In genomic region chr4:41653296-41653695, GRCm38 (mm10) we compare ENCODE assay signal across 7 mouse cellular contexts. TPM values are rescaled to one million over a fixed set of nuclear protein-coding genes. Genes with fewer than 3 reads are reported as not detected.
A peak's percentile ranks its signal among the peaks of the same experiment; 100 is the strongest.
DNase-seq lines count a peak whose midpoint lies in the region; ATAC-seq lines count a peak whose summit lies in the region.

No protein-coding gene starts in this region.

- no peak overlapping the region for H3K4me2 ChIP-seq in embryonic facial prominence, embryonic 11.5 days (ENCODE audit: low read depth, low read length)

- H3K4me1 ChIP-seq in embryonic facial prominence, embryonic 11.5 days (ENCODE audit: control insufficient read depth, insufficient read depth, low read length), result no peaks in the 10 kb centered on the region

- peak; percentile 80 for DNase-seq in ES-CJ7 (ENCODE audit: low read depth, low spot score)
- peak; percentile 78 for DNase-seq in adrenal gland, postnatal 25 days
- DNase-seq in embryonic facial prominence, embryonic 11.5 days (ENCODE audit: low spot score), result peak; percentile 89
- DNase-seq in heart, postnatal 4 days, result peak; percentile 82
- peak; percentile 42 to 75 for DNase-seq in layer of hippocampus, adult 8-10 months (ENCODE audit: low spot score in 2 of 2)
- DNase-seq in right cerebral cortex, postnatal 25 days, result peak; percentile 53

- WGBS in embryonic facial prominence, embryonic 11.5 days, result 34% methylated on average over 6 of the region's 6 CpGs

- H3K36me3 ChIP-seq in embryonic facial prominence, embryonic 11.5 days (replicated peaks; ENCODE audit: control insufficient read depth, insufficient read depth, low read depth, low read length), result no peaks in the 10 kb centered on the region

- H3K4me3 ChIP-seq in embryonic facial prominence, embryonic 11.5 days (ENCODE audit: low read depth, low read length), result no peak overlapping the region

- no peaks in the 10 kb centered on the region for H3K9me3 ChIP-seq in embryonic facial prominence, embryonic 11.5 days (replicated peaks; ENCODE audit: control insufficient read depth, low read length)

- H3K27ac ChIP-seq in embryonic facial prominence, embryonic 11.5 days (replicated peaks; ENCODE audit: low read depth, low read length), result no peak overlapping the region

- H3K27me3 ChIP-seq in embryonic facial prominence, embryonic 11.5 days (ENCODE audit: control insufficient read depth, insufficient read depth, low read length), result no peaks in the 10 kb centered on the region

- no peak; the same call in 1 of the 2 replicates for ATAC-seq in embryonic facial prominence, embryonic 11.5 days (replicated peaks; ENCODE audit: insufficient number of reproducible peaks, low FRiP score, low TSS enrichment, low read depth)
- ATAC-seq in megakaryocyte, adult 5-6 weeks (ENCODE audit: poor library complexity, severe bottlenecking), result peak; percentile 60; the same call in 1 of the 2 replicates

- no peak overlapping the region for H3K9ac ChIP-seq in embryonic facial prominence, embryonic 11.5 days (replicated peaks; ENCODE audit: low read length)

RNA-seq across cellular contexts. Expression of gene Enho, which starts 13.2 kb away (rescaled TPM):
- total RNA-seq in adrenal gland, postnatal 25 days (2021), result 2.0 and 3.9 TPM in 2 replicates
- polyA plus RNA-seq in embryonic facial prominence, embryonic 11.5 days (2014; fragmentation: Nextera tagmentation; extraction: Ambion mirVana), result 19.9 and 24.5 TPM in 2 replicates
- 1 to 10 TPM; 5.5 to 5.8 TPM for total RNA-seq in heart, postnatal 4 days (2021)
- 10 to 100 TPM; 51.7 to 56.4 (median 54.1) TPM for total RNA-seq in layer of hippocampus, adult 8-10 months (2022)
- total RNA-seq in megakaryocyte, adult 5-6 weeks (2015), result not detected in 2 replicates
- not detected in 2 replicates for total RNA-seq in megakaryocyte, adult 5-6 weeks (2017)

RNA-seq across cellular contexts. Expression of gene Cntfr, which starts 43.6 kb away (rescaled TPM):
- total RNA-seq in adrenal gland, postnatal 25 days (2021), result 46.3 and 49.8 TPM in 2 replicates
- polyA plus RNA-seq in embryonic facial prominence, embryonic 11.5 days (2014; fragmentation: Nextera tagmentation; extraction: Ambion mirVana), result 8.8 and 9.8 TPM in 2 replicates
- total RNA-seq in heart, postnatal 4 days (2021), result 1 to 10 TPM; 3.9 to 4.0 TPM
- 10 to 100 TPM; 84.3 to 93.9 (median 90.2) TPM for total RNA-seq in layer of hippocampus, adult 8-10 months (2022)
- not detected in 2 replicates for total RNA-seq in megakaryocyte, adult 5-6 weeks (2015)
- not detected in 2 replicates for total RNA-seq in megakaryocyte, adult 5-6 weeks (2017)

RNA-seq across cellular contexts. Expression of gene Il11ra1, which starts 46.5 kb away (rescaled TPM):
- 56.7 and 83.4 TPM in 2 replicates for total RNA-seq in adrenal gland, postnatal 25 days (2021)
- polyA plus RNA-seq in embryonic facial prominence, embryonic 11.5 days (2014; fragmentation: Nextera tagmentation; extraction: Ambion mirVana), result 199 and 201 TPM in 2 replicates
- total RNA-seq in heart, postnatal 4 days (2021), result 10 to 100 TPM; 50.0 to 53.5 TPM
- 10 to 100 TPM; 39.9 to 44.4 (median 41.6) TPM for total RNA-seq in layer of hippocampus, adult 8-10 months (2022)
- total RNA-seq in megakaryocyte, adult 5-6 weeks (2015), result 12.9 and 13.4 TPM in 2 replicates
- total RNA-seq in megakaryocyte, adult 5-6 weeks (2017), result 50.2 and 52.1 TPM in 2 replicates

Comparison
In these comparisons a context has a peak if more than half of its experiments do, and no peak if none do; other contexts are left out.
1. RNA of gene Enho, which starts 13.2 kb away (total RNA-seq): 51.7 to 56.4 TPM in layer of hippocampus, adult 8-10 months; 5.5 to 5.8 TPM in heart, postnatal 4 days, 2.0 to 3.9 TPM in adrenal gland, postnatal 25 days and not detected in megakaryocyte, adult 5-6 weeks; every median in the first group is over 4 times any median in the second.
2. RNA of gene Cntfr, which starts 43.6 kb away (total RNA-seq): 84.3 to 93.9 TPM in layer of hippocampus, adult 8-10 months, 46.3 to 49.8 TPM in adrenal gland, postnatal 25 days and 3.9 to 4.0 TPM in heart, postnatal 4 days; not detected in megakaryocyte, adult 5-6 weeks; every median in the first group is over 4 times any median in the second.
3. Peak in every context shown above with its lines, with median percentiles within 50 percentile points of each other: DNase-seq.